Mouse (Mus musculus): ENCODE data around the gene Prep.
"Not testable (repeated sequence)": the region's sequence is repeated elsewhere in the genome, so short reads cannot be mapped to it uniquely, and the experiment has no call there.

Gene Prep

DNA sequence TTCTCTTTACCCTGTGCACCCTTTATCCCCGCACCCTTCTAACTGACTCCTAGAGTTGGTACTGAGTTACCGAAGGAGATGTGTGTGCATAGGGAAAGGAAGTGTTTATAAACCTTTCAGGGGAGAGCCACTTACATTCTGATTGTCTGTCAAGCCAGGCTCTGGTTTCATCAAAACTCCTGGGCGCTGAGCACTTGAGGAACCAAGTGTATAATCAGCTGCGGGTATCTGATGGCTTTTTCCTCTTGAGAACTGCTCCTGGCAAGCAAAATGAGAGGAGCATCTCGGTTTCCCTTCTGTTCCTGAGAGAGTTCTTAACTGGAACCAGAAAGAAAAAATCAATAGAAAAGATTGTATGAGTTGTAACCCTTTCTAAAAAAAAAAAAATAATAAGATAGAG lies 10.3 kb downstream of the Prep start:
- DNase-seq = no peak

DNA sequence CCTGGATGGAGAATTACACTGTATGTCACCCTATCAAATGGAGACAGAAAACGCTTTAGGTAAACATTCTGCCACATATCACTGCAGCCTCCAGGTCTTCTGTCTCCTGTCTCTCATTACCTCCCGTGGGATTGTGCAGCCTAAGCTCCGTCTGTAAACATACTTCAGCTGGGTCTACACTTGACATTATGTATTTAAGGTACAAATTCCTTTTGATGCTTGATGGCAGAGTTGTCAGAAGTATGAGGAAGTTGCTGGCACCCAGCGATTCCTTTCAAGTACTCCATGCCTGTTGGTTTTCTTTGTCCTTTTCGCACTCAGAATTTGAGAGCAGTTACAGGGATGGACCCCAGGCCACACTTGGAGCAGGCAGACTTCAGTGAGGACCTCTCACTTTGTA lies 12.8 kb downstream of the Prep start:
- DNase-seq = no peak

DNA sequence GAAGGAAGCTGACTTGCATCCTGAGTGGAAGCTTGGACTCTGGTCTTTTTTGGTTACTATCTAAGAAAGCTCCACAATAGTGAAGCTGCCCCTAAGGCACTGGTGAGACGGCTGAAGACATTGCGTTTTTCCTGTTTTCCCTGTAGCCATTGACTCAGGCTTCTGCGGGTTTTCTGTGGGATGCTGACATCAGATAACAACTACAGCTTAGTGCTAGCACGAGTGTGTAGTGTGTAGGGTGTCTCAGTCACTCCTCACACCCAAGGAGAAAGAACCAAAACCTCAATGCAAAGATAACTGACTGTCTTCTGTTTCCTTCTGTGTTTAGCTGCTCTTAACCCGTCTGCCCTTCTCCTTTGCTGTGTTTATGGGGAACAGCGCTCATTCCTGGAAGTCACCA lies 13.5 kb downstream of the Prep start:
- DNase-seq = no peak

DNA sequence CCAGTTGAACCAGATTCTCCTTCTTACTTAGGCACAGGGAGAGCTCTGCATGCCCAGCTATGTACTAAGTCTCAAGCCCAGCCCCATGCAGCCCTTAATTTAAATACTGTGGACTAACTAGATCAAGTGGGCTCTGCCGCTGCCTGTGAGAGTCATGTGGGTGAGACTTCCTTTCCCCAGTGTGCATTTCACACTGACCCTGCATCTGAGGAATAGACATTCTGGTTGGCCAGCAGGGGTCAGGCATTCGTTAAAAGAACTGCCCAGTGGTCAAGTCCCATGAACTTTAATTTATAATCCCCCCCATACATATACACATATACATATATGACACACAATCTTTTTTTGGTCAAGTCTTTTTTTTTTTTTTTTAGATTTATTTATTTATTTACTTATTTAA lies 15.7 kb downstream of the Prep start:
- DNase-seq = no peak

DNA sequence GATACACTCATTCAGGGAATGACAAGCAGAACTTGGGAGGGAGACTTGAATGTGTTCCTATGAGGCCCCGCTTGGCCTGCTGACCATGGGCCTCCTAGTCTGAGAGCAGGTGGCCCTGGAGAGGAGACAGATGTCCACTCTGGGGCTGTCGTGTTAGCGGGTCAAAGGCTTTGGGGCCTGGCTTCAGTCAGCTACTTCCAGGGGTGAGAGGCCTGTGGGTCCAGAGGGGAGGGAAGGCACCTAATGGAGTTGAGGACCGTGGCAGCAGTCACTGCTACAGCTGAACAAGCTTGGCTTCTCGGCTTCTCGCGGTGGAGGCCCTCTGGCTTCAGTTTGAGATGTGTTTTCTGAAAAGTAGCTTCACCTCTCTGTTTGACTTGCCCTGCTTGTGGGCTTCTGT lies 17.0 kb downstream of the Prep start:
- not testable (repeated sequence) for DNase-seq

DNA sequence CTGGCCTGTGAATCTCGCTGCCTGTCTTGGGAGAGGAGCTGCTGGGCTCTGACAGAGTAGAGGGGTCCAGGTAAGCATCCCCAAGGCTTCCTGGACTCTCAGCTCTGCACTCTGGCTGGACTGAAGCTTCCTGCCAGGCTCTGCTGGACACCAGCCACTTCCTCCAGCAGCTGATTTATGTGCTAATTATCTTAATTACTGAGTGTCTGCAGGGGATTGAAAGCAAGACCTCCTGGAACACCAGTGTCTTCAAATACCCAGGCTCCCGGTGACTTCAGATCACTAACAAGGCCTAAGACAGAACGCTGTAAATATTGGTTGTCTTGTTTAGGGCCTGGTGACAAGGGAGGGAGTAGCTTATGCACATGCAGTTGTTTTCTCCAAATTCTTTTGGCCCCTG lies 17.5 kb downstream of the Prep start:
- no peak for DNase-seq

DNA sequence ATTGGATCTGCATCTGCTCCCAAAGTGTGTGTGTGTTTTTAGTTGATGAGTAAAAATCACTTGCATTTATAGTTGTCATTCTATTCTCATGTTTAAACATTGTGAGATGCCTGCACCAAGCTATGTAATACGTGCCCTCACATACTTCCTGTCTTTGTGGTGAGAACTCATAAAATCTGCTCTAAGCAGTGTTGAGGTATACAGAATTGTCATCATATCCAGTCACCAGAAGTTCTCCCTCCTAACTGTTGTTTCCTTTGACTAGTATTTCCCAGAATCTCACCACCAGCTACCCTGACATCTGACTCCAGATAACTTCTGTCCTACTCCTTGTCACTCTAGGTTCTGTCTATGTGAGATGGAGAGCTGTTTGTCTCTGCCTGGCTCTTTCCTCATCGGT lies 18.3 kb downstream of the Prep start:
- no peak for DNase-seq

DNA sequence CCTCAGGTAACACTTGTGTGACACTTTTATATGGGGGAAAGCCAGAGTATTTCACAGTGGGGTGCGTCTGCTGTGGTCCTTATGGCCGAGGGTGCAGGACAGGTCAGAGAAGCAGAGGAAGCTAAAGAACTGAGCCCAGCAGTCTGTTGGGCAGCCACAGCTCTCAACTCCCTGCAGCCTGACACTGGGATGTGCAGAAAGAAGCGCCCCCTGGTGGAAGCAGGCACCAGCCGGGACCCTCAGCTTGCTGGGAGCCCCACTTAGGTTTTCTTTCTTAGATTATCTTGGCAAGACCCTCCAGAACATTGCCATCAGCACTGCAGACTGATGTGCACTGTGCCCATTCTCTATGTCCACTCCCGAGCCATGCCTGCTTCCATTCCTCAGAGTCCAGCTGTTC lies 19.6 kb downstream of the Prep start:
- DNase-seq = no peak

DNA sequence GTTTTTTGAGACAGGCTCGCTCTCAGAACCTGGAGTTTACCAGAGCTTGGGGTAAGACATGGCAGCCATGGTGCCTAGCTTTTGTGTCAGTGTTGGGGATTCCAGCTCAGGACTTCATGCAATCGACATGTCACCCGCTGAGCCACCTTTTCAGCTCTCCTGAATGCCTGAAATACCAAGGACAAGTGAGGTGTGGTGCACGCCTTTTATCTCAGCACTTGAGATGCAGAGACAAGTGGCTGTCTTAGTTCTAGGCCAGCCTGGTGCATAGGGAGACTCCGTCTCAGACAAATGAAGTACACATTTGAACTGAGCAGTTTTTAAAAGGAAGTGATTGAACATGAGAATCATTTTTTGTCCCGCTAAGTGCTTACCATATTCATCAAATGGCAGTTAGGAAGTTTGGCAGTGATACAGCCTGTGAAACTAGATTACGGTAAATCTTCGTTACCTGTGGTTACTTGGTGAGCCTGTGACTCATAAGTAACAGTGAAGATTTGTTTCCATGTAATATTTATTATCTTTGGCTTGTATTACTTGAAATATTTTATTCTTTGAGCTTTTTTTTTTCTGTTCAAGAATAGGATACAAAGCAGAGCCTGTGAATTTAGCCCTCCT lies 24.6 kb downstream of the Prep start:
- no peak for DNase-seq

DNA sequence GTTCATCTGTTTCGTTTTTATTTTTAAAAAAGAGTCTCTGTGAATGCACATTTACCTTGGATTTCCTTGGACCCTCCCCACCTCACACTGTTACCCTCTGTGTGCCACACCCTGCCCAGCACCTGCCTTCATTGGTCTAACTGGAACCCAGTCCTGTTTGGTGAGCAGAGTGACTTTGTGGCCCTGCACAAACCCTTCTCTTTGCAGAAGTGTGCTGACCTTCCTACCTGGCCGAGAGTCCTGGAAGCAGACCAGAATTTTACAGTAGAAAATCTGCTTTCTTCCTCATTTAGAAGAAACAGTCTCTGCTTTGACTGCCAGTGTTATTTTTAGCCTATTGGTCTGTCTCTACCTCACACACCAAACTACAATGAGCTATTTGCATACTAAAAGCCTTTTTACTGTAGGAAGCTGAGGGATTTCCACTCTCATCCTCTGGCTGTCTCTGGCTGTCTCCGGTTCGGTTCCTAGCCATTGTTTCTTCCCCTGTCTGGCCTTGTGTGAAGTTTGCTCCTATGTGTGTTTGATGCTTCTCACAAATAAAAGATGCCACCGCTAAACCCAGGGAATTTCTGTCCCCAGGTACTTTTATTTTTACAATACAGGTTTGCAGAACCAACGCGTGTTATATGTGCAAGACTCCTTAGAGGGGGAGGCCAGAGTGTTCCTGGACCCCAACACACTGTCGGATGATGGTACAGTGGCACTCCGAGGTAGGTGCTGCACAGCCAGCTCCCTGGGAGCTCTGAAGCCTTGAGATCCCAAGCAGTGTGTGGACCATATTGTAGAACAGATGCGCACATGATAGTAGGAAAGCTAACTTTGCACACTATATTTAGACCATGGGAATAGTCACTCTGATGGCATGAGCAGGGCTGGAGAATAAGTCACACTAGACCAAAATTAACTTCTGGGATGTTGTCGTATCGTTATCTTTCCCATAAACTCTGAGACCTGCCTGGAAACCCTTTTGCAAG lies 25.4 kb downstream of the Prep start:
- no peak for DNase-seq

DNA sequence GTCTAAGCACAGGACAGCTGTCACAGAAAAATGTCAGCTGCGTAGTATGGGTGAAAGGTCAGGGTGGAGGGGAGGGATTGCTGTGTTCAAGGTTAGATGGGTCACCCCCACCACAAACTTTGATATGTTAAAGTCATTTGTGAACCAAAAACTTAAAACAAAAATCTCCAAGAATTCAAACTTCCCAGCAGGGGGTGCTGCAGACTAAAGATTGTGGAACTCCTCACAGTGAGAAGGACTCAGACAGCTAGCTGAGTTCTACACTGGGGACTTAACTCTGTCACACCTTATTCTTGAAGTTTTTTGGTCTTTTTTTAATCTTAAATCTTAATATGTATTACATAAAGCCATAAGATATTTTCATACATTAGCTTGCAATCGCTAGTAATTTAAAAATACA lies 31.7 kb downstream of the Prep start:
- DNase-seq = no peak

DNA sequence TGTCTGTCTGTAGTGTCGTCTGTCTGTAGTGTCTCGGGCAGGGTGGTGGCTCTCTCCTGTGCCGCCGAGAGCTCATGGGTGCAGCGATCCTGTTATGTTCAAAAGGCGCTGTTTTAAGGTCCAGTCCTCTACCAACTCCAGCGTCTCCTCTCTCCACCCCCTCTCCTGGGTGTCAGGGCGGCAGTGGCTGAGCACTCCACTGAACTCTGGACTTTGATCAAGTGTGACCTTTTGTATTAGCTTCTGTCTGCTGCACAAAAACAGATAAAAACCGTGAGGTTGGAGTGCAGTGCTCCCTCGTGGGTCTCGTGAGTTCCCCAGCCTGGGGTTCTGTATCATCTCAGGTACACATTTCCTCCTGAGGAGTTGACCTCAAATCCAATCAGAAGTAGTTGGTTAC lies 33.5 kb downstream of the Prep start:
- DNase-seq = no peak

DNA sequence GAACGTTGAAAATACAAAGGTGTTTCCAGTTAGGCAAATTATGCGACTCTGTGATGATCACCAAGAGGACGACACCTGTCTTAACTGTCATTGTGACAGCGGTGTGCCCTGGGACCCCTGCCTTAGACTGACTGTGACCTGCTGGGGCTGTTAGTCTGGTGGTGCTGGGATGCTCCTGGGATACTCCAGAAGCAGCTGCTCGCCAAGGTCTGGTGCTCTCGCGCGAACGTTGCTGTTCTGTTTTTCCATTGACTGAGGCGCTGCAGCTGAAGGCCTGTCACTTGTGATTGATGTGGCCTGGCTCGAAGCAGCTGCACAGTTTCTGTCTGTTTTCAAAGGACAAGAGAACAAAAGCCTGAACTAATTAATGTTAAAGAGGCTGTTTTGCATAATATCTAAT lies 36.2 kb downstream of the Prep start:
- DNase-seq = no peak

DNA sequence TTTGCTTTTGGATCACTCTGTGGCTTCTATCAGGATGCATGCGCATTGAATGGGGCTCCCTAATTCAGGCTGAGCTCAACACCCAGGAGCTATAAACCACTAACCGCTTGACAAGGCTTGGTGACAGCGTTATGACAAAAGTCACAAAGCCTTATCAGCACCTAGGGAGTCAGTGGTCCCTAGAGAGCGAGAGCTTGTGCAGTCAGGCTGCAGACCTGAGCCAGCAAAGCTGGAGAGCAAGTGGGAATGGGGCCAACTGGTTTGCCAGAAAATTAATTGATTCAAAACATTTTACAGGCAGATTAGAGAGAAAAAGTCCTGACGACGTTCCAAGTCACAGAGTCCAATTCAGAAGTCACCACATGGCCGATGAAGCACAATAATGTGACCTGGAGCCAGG lies 37.1 kb downstream of the Prep start:
- peak; percentile 38 for DNase-seq

DNA sequence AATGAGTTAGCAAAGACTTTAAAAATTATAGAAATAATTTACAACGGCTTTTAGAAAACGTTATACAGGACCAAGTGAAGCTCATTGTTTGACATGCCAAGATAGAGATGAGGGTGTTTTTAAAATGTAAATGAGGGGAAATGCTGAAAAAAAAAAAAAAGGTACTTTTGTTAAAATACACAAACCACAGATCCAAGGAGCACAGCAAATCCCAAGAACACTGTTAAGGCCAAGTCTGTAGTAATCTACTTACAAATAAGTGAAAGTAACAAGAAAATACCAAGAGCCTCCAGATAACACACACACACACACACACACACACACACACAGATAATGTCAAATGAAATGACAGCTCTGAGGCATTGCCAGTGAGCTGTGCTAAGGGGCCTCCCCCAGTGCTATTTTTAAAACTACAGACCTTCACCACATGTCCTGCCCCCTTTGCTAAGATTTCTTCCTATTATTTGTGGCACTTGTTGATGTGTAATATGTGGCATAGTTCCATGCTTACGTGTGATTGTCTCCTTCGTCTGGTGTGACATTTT lies 37.6 kb downstream of the Prep start:
- DNase-seq = no peak

DNA sequence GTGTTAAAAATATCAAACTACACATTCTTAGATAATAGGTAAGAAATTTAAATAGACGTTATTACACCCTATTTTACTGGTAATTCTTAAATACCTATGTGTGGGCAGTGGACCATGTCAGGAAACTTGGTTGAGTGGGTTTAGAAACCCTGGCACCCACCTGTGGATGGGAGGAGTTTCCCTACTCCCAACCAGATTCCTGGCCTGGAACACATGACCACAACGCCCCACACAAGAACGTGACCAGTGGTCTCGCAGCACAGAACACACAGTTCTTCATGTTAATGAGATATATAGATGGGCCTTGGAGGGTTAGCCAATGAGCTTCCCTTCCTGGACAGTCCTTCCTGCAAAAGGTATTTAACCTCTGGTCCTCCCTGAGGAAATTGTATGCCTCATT lies 39.5 kb downstream of the Prep start:
- DNase-seq = no peak

DNA sequence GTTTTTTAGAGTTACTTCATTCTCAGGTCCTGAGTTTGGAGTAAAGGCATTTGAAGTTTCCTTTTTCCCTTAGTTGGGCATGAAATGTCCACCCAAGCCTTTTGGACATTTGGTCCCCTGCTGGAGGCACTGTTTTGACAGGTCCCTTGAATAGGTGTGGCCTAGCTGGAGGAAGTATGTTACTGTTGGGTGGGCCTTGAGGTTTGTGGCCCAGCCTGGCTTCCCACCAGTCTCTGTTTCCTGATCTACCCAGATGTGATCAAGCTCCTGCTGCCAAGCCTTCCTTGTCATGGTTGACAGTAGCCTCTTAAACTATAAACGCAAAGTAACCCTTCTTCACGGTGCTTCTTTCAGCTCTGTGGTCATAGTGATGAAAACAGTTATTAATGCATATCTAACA lies 40.3 kb downstream of the Prep start:
- DNase-seq = no peak

DNA sequence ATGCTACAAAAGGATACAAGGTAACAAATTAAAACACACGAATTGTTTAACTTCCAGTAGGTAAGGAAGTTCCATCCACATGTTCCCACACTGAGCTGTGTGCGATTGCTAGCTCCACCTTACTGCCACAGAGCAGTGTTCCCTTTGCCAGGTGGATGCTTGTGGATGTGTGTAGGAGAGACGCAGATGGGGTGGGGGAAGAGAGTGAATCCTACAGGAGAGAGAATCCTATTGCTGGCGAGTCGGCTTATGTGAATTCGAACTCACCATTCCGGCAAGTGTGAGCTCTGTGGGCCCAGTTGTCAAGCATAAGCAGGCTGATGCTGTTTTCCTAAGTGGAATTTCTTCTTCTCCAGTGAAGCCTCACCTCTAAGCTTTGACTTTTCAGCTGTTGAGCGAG lies 42.0 kb downstream of the Prep start:
- no peak for DNase-seq

DNA sequence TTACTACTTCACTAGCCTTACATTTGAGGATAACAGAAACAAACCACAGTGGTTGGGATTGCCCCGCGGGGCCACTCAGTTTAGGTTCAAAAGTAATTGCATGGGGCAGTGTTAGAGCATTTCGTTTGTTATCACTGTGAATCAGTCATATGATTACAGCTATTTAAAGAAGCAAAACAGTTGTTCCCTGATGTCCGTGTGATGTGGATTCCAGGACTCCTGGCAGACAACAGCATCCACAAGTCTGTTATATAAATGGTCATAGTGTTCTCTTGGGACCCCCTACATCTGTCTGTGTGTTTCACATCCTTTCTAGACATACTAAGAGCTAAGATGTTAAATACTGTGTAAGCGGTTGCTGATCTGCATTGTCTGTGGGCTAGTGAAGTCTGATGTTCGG lies 43.0 kb downstream of the Prep start:
- DNase-seq = no peak

DNA sequence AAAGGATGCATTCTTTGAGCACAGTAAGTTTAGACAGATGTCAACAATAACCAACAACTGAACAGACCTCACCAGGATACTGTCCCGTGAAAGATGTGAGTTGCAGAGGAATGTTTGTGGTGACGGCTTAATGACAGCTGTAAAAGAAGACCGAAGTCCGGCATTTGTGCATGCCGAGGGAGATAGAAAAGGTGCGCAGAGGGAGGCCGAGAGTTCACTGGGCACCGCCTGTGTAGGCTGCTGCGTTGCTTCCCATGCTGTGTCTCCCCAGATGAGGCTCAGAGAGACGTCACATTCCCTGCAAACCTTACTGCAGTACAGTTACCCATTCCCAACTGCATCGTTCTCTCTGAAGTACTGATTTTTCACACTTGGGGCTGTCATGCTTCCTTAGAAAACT lies 45.9 kb downstream of the Prep start:
- DNase-seq = no peak

DNA sequence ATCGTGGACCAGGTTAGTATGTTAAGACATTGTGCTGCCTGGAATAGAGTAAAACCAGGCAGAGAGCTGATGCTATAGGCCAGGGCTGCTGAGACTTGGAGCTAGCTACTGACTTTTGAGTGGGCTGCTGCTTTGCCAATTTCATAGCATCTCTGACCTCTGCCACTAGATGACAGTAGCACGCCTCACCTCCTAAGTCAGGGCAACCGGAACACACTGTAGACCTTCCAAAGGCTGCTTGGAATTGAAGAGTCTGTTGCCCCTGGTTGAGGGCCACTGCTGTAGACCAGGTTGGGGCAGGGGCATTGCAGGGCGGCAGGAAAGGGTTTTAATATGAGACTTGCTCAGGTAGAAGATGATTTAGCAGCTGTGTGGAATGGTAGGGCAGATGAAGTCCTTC lies 47.5 kb downstream of the Prep start:
- no peak for DNase-seq

DNA sequence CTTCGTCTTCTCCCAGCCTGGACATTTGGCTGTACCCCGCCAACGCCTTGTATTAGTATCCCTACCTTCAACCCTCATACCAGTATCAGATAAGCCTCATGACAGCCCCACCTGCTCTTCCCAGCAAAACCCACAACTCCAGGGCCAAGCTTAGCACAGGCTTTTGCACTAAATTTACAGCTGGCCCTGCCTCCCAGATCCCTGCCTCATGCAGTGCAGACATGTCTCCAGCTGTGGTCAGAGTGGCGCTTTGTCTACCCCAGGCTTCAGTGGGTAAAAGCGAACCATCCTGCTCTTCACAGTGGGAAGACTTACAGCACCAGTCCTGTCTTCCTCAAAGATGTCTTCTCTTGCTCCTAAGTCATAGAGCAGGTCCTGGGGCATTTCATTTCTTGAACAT lies 49.8 kb downstream of the Prep start:
- no peak for DNase-seq

DNA sequence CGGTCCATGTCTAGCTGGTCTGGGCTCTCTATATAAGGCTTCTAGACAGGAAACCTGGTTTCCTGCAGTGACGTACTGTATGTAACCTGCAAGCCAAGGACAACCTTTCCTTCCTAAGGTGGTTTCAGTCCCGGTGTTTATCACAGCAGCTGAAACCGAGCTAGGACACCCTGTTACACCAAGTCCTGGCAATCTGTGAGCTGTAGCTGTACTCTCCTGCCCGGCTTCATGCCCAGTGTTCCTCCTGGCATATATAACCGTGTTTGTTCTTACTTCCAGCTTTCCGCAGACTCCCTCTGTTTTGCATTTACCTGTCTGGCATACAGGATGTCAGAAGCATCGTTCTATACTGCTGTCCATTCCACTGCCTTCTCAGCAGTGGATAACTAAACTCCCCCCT lies 51.4 kb downstream of the Prep start:
- peak; percentile 31 for DNase-seq

DNA sequence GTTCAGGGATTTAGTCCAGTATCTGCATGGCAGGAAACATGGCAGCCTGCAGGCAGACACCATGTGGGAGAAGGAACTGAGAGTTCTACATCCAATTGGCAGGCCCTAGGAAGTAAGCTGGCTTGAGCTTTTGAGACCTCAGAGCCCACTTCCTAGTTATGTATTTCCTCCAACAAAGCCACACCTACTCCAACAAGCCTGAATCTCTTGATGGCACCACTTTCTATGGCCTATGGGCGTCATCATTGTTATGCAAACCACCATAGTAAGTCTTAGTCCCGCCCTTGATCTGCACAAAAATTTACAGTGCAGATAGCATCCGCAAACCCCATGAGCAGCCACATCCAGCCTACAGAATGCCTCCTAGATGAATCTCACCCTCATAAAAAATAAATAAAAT lies 54.6 kb downstream of the Prep start:
- no peak for DNase-seq

All from cerebellum, adult 9-11 months (tissue).